Mouse (Mus musculus): ENCODE data around the gene Tmem125.

GRCm38 (mm10) chr4:118569320-118569719, 25.5 kb upstream of the Tmem125 start:
- TF ChIP-seq CTCF (IDR thresholded peaks at IDR 0.05; ENCODE audit: borderline replicate concordance, insufficient read depth, low read length) (no peak), POLR2A (IDR thresholded peaks at IDR 0.05; ENCODE audit: low read depth, low read length) (no peak)

Data from embryonic fibroblast, embryonic 13.5 days (primary cell).